Mouse (Mus musculus): ENCODE results near the gene Gm43552. TPM values are rescaled to one million over a fixed set of nuclear protein-coding genes. Genes with fewer than 3 reads are reported as not detected.

The Gm43552 gene
- polyA plus RNA-seq, 1 experiment from 2014 or later: not detected

GRCm38 (mm10) chr5:65428321-65428720 is 64.3 kb downstream of the Gm43552 start:
- no peaks in the 10 kb centered on the region for H3K9me3 ChIP-seq (replicated peaks)
- no peak for ATAC-seq (replicated peaks; ENCODE audit: low FRiP score)
- peaks cover 36% of the 10 kb centered on the region for H3K36me3 ChIP-seq
- no peak overlapping the region for H3K9ac ChIP-seq
- H3K27ac ChIP-seq: no peak overlapping the region
- no peak overlapping the region for H3K4me2 ChIP-seq
- H3K27me3 ChIP-seq: no peaks in the 10 kb centered on the region
- H3K4me1 ChIP-seq: 0 out of 2 replicates have a peak, but pooled peaks cover 4% of the 10 kb centered on the region
- 47% methylated on average over 4 of the region's 4 CpGs for WGBS
- H3K4me3 ChIP-seq (replicated peaks): no peak overlapping the region

- Histone ChIP-seq H3K36me3 (peaks cover 58% of the 10 kb centered on the region), H3K4me2 (no peak overlapping the region), H3K9ac (no peak overlapping the region), H3K27ac (no peak overlapping the region), H3K4me1 (peaks cover 18% of the 10 kb centered on the region; the same call in 1 of the 2 replicates), H3K9me3 (replicated peaks) (no peaks in the 10 kb centered on the region), H3K27me3 (no peaks in the 10 kb centered on the region), H3K4me3 (replicated peaks) (no peak overlapping the region)
- 91% methylated on average over 5 of the region's 5 CpGs for WGBS
- ATAC-seq (replicated peaks; ENCODE audit: low FRiP score): no peak
Measured at GRCm38 (mm10) chr5:65425251-65425650, 67.4 kb downstream of the Gm43552 start.

GRCm38 (mm10) chr5:65424215-65424614 is 68.4 kb downstream of the Gm43552 start:
- H3K4me1 ChIP-seq: peaks cover 18% of the 10 kb centered on the region; the same call in 1 of the 2 replicates
- no peak; the same call in 1 of the 2 replicates for ATAC-seq (replicated peaks; ENCODE audit: low FRiP score)
- H3K4me3 ChIP-seq (replicated peaks): no peak overlapping the region
- H3K4me2 ChIP-seq: no peak overlapping the region
- no peaks in the 10 kb centered on the region for H3K27me3 ChIP-seq
- peaks cover 63% of the 10 kb centered on the region for H3K36me3 ChIP-seq
- no peak overlapping the region for H3K9ac ChIP-seq
- WGBS: 79% methylated on average over 6 of the region's 6 CpGs
- no peak overlapping the region for H3K27ac ChIP-seq
- no peaks in the 10 kb centered on the region for H3K9me3 ChIP-seq (replicated peaks)

- peak; percentile 91 for ATAC-seq (replicated peaks; ENCODE audit: low FRiP score)
- no peak overlapping the region for H3K4me3 ChIP-seq (replicated peaks)
- 74% methylated on average over 8 of the region's 8 CpGs for WGBS
- no peaks in the 10 kb centered on the region for H3K9me3 ChIP-seq (replicated peaks)
- H3K36me3 ChIP-seq: peaks cover 73% of the 10 kb centered on the region
- H3K27me3 ChIP-seq: no peaks in the 10 kb centered on the region
- 0 out of 2 replicates have a peak overlapping the region, but pooled peaks have one; percentile 37 for H3K27ac ChIP-seq
- no peak overlapping the region for H3K9ac ChIP-seq
- H3K4me2 ChIP-seq: no peak overlapping the region
- H3K4me1 ChIP-seq: peaks cover 14% of the 10 kb centered on the region; the same call in 1 of the 2 replicates
Measured at GRCm38 (mm10) chr5:65422803-65423202, 69.8 kb downstream of the Gm43552 start.

- H3K36me3 ChIP-seq: peaks cover 72% of the 10 kb centered on the region
- ATAC-seq (replicated peaks; ENCODE audit: low FRiP score): no peak
- peaks cover 23% of the 10 kb centered on the region for H3K4me1 ChIP-seq
- no peaks in the 10 kb centered on the region for H3K9me3 ChIP-seq (replicated peaks)
- WGBS: 29% methylated on average over 6 of the region's 6 CpGs
- H3K9ac ChIP-seq: no peak overlapping the region
- no peaks in the 10 kb centered on the region for H3K27me3 ChIP-seq
- peak overlapping the region; percentile 0; the same call in 1 of the 2 replicates for H3K27ac ChIP-seq
- H3K4me3 ChIP-seq (replicated peaks): no peak overlapping the region
- no peak overlapping the region for H3K4me2 ChIP-seq
Measured at GRCm38 (mm10) chr5:65420822-65421221, 71.8 kb downstream of the Gm43552 start.

GRCm38 (mm10) chr5:65419136-65419535 is 73.5 kb downstream of the Gm43552 start:
- no peak for ATAC-seq (replicated peaks; ENCODE audit: low FRiP score)
- no peaks in the 10 kb centered on the region for H3K27me3 ChIP-seq
- H3K4me2 ChIP-seq: no peak overlapping the region
- no peak overlapping the region for H3K27ac ChIP-seq
- WGBS: 84% methylated on average over 10 of the region's 10 CpGs
- no peaks in the 10 kb centered on the region for H3K9me3 ChIP-seq (replicated peaks)
- H3K4me3 ChIP-seq (replicated peaks): no peak overlapping the region
- peaks cover 29% of the 10 kb centered on the region for H3K4me1 ChIP-seq
- H3K9ac ChIP-seq: no peak overlapping the region
- peaks cover 61% of the 10 kb centered on the region for H3K36me3 ChIP-seq

- H3K9ac ChIP-seq: no peak overlapping the region
- H3K4me2 ChIP-seq: peak overlapping the region; percentile 39
- no peaks in the 10 kb centered on the region for H3K9me3 ChIP-seq (replicated peaks)
- H3K27me3 ChIP-seq: no peaks in the 10 kb centered on the region
- 20% methylated on average over 26 of the region's 26 CpGs for WGBS
- no peak overlapping the region for H3K4me3 ChIP-seq (replicated peaks)
- H3K36me3 ChIP-seq: peaks cover 57% of the 10 kb centered on the region
- ATAC-seq (replicated peaks; ENCODE audit: low FRiP score): peak; percentile 80
- peak overlapping the region; percentile 87 for H3K27ac ChIP-seq
- H3K4me1 ChIP-seq: peaks cover 19% of the 10 kb centered on the region
Measured at GRCm38 (mm10) chr5:65415653-65416458, 76.8 kb downstream of the Gm43552 start.

GRCm38 (mm10) chr5:65407989-65408388 is 84.6 kb downstream of the Gm43552 start:
- H3K9me3 ChIP-seq (replicated peaks): no peaks in the 10 kb centered on the region
- no peaks in the 10 kb centered on the region for H3K4me1 ChIP-seq
- no peak overlapping the region for H3K27ac ChIP-seq
- no peak overlapping the region for H3K9ac ChIP-seq
- H3K4me3 ChIP-seq (replicated peaks): no peak overlapping the region
- peaks cover 85% of the 10 kb centered on the region for H3K36me3 ChIP-seq
- H3K4me2 ChIP-seq: no peak overlapping the region
- no peak for ATAC-seq (replicated peaks; ENCODE audit: low FRiP score)
- WGBS: 63% methylated on average over 12 of the region's 12 CpGs
- no peaks in the 10 kb centered on the region for H3K27me3 ChIP-seq

- no peaks in the 10 kb centered on the region for H3K4me1 ChIP-seq
- H3K27me3 ChIP-seq: no peaks in the 10 kb centered on the region
- 31% methylated on average over 2 of the region's 2 CpGs for WGBS
- no peak overlapping the region for H3K4me2 ChIP-seq
- H3K36me3 ChIP-seq: peaks cover 91% of the 10 kb centered on the region
- no peak overlapping the region for H3K27ac ChIP-seq
- no peak overlapping the region for H3K4me3 ChIP-seq (replicated peaks)
- no peaks in the 10 kb centered on the region for H3K9me3 ChIP-seq (replicated peaks)
- no peak for ATAC-seq (replicated peaks; ENCODE audit: low FRiP score)
- no peak overlapping the region for H3K9ac ChIP-seq
Measured at GRCm38 (mm10) chr5:65401251-65401994, 91.2 kb downstream of the Gm43552 start.

GRCm38 (mm10) chr5:65394425-65394824 is 98.2 kb downstream of the Gm43552 start:
- H3K27ac ChIP-seq: no peak overlapping the region
- H3K4me3 ChIP-seq (replicated peaks): no peak overlapping the region
- no peak for ATAC-seq (replicated peaks; ENCODE audit: low FRiP score)
- H3K4me2 ChIP-seq: no peak overlapping the region
- no peaks in the 10 kb centered on the region for H3K9me3 ChIP-seq (replicated peaks)
- H3K36me3 ChIP-seq: peaks cover 61% of the 10 kb centered on the region
- WGBS: 93% methylated on average over 7 of the region's 7 CpGs
- H3K27me3 ChIP-seq: no peaks in the 10 kb centered on the region
- H3K9ac ChIP-seq: no peak overlapping the region
- peaks cover 12% of the 10 kb centered on the region for H3K4me1 ChIP-seq

- Histone ChIP-seq H3K27me3 (no peaks in the 10 kb centered on the region), H3K4me1 (peaks cover 19% of the 10 kb centered on the region), H3K9me3 (replicated peaks) (no peaks in the 10 kb centered on the region), H3K36me3 (peaks cover 62% of the 10 kb centered on the region), H3K27ac (peak overlapping the region; percentile 89), H3K4me2 (peak overlapping the region; percentile 62), H3K4me3 (replicated peaks) (peak overlapping the region; percentile 67), H3K9ac (peak overlapping the region; percentile 75)
- ATAC-seq (replicated peaks; ENCODE audit: low FRiP score): peak; percentile 37; the same call in 1 of the 2 replicates
- WGBS: 2% methylated on average over 12 of the region's 12 CpGs
Measured at GRCm38 (mm10) chr5:65391753-65392152, 100.9 kb downstream of the Gm43552 start.

All from kidney, embryonic 15.5 days (tissue).